Mouse (Mus musculus) heart, adult 2 months (tissue): ENCODE measurements around the gene Rnft2. TPM values are rescaled to one million over a fixed set of nuclear protein-coding genes. Genes with fewer than 3 reads are reported as not detected.
A peak's percentile ranks its signal among the peaks of the same experiment; 100 is the strongest.

ENCODE experiments used
- DNase-seq, 2 experiments: peaks; one replicate each; pipeline ENCODE4 v3.0.0; 2021
- H3K27ac ChIP-seq: fragments of 200-600 bp; 2 replicates; pipeline ENCODE4 v1.8.1; 2022
- H3K27me3 ChIP-seq: fragments of 200-500 bp; 2 replicates; pipeline ENCODE4 v1.6.1; 2012; ENCODE audit warnings: mild to moderate bottlenecking, low read length, inconsistent platforms, mixed read lengths; ENCODE audit not compliant: control insufficient read depth, insufficient read depth
- H3K36me3 ChIP-seq: fragments of 200-500 bp; 2 replicates; pipeline ENCODE4 v1.6.1; 2012; ENCODE audit warnings: low read length, inconsistent platforms; ENCODE audit not compliant: control insufficient read depth, insufficient read depth
- H3K4me1 ChIP-seq: fragments of 200-500 bp; 2 replicates; pipeline ENCODE4 v1.6.1; 2011; ENCODE audit warnings: low read length; ENCODE audit not compliant: control insufficient read depth, insufficient read depth
- H3K4me3 ChIP-seq: fragments of 200-600 bp; 2 replicates; pipeline ENCODE4 v1.8.1; 2022
- H3K79me2 ChIP-seq: fragments of 200-500 bp; replicated peaks from 2 replicates; pipeline ENCODE4 v1.6.1; 2012; ENCODE audit warnings: mild to moderate bottlenecking, inconsistent platforms, low read length, moderate library complexity, mixed read lengths; ENCODE audit not compliant: control insufficient read depth, insufficient read depth
- H3K9ac ChIP-seq: fragments of 200-500 bp; 2 replicates; pipeline ENCODE4 v1.6.1; 2012; ENCODE audit warnings: low read depth, mild to moderate bottlenecking, control low read depth, inconsistent platforms, low read length, mixed read lengths
- CTCF ChIP-seq: fragments of 200-600 bp; IDR thresholded peaks from 2 replicates; pipeline ENCODE4 v1.8.1; 2022; ENCODE audit warnings: antibody characterized with exemption, mild to moderate bottlenecking, moderate library complexity
- EP300 ChIP-seq: fragments of 200-500 bp; IDR thresholded peaks from 2 replicates; pipeline ENCODE4 v1.6.1; 2011; ENCODE audit warnings: low read depth, low read length, control low read depth; ENCODE audit not compliant: insufficient read depth
- POLR2A ChIP-seq: fragments of 200-500 bp; IDR thresholded peaks from 2 replicates; pipeline ENCODE4 v1.6.1; 2011; ENCODE audit warnings: mild to moderate bottlenecking, low read depth, low read length, control low read depth; ENCODE audit not compliant: insufficient read depth
- WGBS: fragments of 180-500 bp; shearing (Covaris S2); methylation state at CpG from one replicate; pipeline ENCODE4 v1.1.7; 2018; 5-methylcytosine and 5-hydroxymethylcytosine counted together
- intact Hi-C: fragments of 180-260 bp; cut with DNase I; formaldehyde crosslinking; loops from one replicate; pipeline ENCODE4 v1.15.1; 2025
- polyA plus RNA-seq: library from polyadenylated mRNA; depleted of rRNA; stranded (reverse); fragments of >200 nt; gene quantifications from 2 replicates; pipeline ENCODE4 v1.2.3, GENCODE M21; 2012
- total RNA-seq, 2 experiments: library from RNA; stranded (reverse); gene quantifications; 2 replicates each; pipeline ENCODE4 v1.2.3; 2021

Gene Rnft2
- total and polyA plus RNA-seq, 3 experiments = 0.99 to 2.2 (median 1.5) TPM

DNA sequence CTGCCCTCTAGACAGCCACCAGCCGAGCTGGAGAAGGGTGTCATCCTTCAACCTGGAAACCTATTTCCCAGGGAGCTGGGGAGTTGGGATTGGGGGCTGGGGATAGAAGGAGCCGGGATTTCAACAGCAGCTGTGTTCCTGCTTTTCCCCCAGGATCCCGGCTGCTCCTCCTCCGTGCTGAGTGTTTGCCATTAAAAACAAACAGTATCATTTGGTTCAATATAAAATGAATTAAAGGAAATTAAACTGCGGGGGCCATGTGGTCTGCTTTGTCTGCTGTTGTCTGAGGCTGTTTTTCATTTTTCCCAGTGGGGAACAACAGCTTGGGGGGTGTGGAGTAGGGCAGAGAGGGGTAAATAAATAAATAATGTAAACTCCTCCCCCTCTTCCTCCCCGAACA, 27.5 kb downstream of the Rnft2 start:
- no peaks in the 10 kb centered on the region for H3K27me3 ChIP-seq
- H3K27ac ChIP-seq = peak overlapping the region; percentile 45
- peak; percentile 47 to 54 for DNase-seq
- TF ChIP-seq CTCF = no peak
- TF ChIP-seq POLR2A = no peak
- no peak for TF ChIP-seq EP300
- H3K79me2 ChIP-seq = no peaks in the 10 kb centered on the region
- 44% methylated on average over 6 of the region's 6 CpGs for WGBS
- no peaks in the 10 kb centered on the region for H3K36me3 ChIP-seq
- no peaks in the 10 kb centered on the region for H3K4me1 ChIP-seq
- no peak overlapping the region for H3K9ac ChIP-seq
- intact Hi-C loops = no loop called here
- no peak overlapping the region for H3K4me3 ChIP-seq

DNA sequence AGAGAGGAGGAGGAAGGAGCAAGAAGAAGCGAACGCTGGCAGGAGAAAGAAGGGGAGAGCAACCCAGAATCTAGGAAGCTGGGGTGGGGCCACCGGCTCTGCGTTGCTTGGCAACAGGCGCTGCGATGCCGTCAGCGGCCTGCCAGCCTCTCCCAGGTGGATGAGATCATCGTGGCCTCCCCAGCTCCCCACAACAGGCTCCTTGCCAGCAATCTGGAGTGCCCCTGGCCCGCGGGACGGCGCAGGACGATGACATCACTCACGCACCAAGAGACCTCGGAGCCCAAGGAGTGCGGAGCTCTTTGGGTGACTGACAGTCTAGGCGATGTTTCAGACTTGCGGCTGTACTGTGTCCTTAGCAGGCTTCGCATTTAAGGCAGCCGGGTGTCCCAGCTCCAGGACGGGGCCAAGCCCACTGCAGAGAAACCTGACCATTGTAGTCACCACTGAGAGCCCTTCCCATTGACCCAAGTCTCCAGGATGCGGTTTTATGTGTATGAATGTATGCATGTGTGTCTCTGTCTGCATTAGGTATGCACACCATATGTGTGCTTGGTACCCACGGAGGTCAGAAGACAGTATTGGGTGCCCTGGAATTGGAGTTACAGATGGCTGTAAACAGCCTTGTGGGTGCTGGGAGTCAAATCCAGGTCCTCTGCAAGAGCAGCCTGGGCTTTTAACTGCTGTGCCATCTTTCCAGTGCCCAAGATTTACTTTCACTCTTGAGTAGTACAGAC, 30.3 kb downstream of the Rnft2 start:
- H3K27me3 ChIP-seq = no peaks in the 10 kb centered on the region
- H3K9ac ChIP-seq = no peak overlapping the region
- TF ChIP-seq POLR2A (no peak), EP300 (no peak), CTCF (no peak)
- H3K79me2 ChIP-seq = no peaks in the 10 kb centered on the region
- no peaks in the 10 kb centered on the region for H3K36me3 ChIP-seq
- peak overlapping the region; percentile 15; the same call in 1 of the 2 replicates for H3K27ac ChIP-seq
- intact Hi-C loops = no loop called here
- peak; percentile 73 to 81 for DNase-seq
- no peaks in the 10 kb centered on the region for H3K4me1 ChIP-seq
- WGBS = 7% methylated on average over 24 of the region's 24 CpGs
- peak overlapping the region; percentile 23; the same call in 1 of the 2 replicates for H3K4me3 ChIP-seq

DNA sequence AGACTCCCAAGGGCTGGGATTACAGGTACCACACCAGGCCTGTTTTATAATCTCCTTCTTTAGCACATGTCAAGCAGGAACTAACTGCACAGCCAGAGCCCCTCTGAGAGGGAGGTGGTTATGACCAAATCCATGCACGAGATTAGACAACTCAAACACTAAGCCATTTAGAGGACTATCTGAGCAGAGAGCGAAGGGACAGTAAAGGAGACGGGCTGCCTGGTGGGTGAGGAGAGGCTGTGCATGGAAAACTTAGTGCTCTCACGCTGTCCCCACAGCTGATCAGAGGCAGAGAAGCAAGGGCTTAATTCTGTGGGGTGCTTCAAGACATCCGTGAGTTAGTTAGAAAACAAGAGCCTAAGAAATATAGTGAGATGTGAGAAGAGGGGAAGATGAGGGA, 30.9 kb downstream of the Rnft2 start:
- Histone ChIP-seq H3K27ac (peak overlapping the region; percentile 45; the same call in 1 of the 2 replicates), H3K36me3 (no peaks in the 10 kb centered on the region), H3K4me3 (no peak overlapping the region; the same call in 1 of the 2 replicates), H3K79me2 (no peaks in the 10 kb centered on the region), H3K9ac (no peak overlapping the region), H3K4me1 (no peaks in the 10 kb centered on the region), H3K27me3 (no peaks in the 10 kb centered on the region)
- TF ChIP-seq CTCF (no peak), POLR2A (no peak), EP300 (no peak)
- no peak for DNase-seq
- intact Hi-C loops = no loop called here
- 36% methylated on average over 5 of the region's 5 CpGs for WGBS

DNA sequence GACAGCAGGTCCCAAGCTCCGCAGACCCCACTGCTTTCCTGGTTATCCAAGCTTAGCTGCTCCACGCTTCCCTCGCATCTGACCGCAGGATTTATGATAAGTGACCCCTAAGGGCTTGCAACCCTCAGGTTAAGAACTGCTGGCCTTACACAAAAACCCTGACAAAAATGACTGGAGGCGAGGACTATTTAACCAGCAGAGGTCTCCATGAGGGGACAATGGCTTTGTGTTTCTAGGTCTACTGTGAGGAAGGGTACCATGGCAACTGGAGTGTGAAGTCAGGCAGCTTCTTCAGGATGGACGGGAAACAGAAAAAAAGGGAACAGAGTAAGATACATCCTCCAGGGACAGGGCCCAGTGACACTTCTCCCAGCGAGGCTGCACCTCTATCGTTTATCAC, 39.1 kb downstream of the Rnft2 start:
- no peaks in the 10 kb centered on the region for H3K4me1 ChIP-seq
- no peaks in the 10 kb centered on the region for H3K79me2 ChIP-seq
- WGBS = 88% methylated on average over 8 of the region's 8 CpGs
- TF ChIP-seq CTCF = no peak
- no peak for TF ChIP-seq POLR2A
- TF ChIP-seq EP300 = no peak
- intact Hi-C loops = no loop called here
- H3K9ac ChIP-seq = no peak overlapping the region
- DNase-seq = no peak
- H3K27ac ChIP-seq = no peak overlapping the region
- H3K4me3 ChIP-seq = no peak overlapping the region
- no peaks in the 10 kb centered on the region for H3K27me3 ChIP-seq
- H3K36me3 ChIP-seq = no peaks in the 10 kb centered on the region

DNA sequence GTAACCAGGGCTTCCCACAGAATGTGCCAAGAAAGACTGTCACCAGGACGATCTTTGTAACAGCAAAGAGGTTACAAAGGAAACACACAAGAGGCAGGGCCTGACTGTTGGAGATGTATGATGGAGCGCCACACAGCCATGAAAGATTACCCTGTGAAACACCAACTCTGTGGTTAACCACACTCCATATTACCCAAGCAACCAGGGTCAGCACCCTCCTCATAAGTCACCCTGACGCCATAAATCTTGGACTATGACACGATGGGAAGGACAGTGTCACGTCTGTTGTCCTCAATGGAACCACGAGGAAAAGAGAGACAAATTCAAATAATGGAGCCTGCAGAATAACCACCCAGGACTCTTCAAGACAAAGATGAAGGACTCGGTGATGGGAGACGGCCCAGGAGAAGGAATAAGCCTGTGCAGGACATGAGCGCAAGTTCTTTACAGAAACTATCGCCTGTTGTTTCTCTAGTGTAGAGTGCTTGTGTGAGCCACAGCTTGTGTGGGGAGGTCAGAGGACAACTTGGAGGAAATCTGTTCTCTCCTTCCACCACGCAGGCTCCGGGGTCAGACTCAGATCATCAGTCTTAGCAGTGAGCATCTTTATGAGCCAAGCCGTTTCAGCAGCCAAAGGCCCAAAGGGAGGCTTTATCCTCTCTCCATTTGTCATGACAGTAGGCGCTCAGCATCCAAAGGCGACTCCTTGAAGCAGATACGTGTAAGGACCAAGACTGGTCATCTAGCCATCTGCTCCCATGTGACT, 40.1 kb downstream of the Rnft2 start:
- H3K4me3 ChIP-seq = no peak overlapping the region
- H3K9ac ChIP-seq = no peak overlapping the region
- no peaks in the 10 kb centered on the region for H3K36me3 ChIP-seq
- H3K27ac ChIP-seq = no peak overlapping the region
- intact Hi-C loops = no loop called here
- no peaks in the 10 kb centered on the region for H3K27me3 ChIP-seq
- 79% methylated on average over 16 of the region's 16 CpGs for WGBS
- no peak for DNase-seq
- TF ChIP-seq CTCF = no peak
- TF ChIP-seq POLR2A = no peak
- no peak for TF ChIP-seq EP300
- H3K79me2 ChIP-seq = no peaks in the 10 kb centered on the region
- no peaks in the 10 kb centered on the region for H3K4me1 ChIP-seq

DNA sequence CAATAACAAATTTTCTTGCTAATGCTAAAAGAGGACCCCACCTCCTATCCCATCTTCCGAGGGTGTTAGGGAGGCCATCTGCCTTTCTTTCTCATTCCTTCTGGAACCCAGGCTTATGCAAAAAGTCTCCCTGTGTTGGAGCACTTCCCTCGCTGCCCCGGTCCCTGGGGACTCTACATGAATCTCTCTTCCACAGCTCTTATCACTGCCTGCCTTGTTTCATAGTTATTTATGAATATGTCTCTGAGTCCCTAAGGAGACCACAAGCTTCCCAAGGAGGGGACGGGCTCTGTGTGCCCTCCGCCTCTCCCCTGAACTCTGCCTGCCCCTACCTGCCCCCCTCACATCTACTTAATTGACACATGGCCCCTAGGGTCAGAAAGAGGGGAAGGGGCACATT, 45.2 kb downstream of the Rnft2 start:
- H3K27me3 ChIP-seq = no peaks in the 10 kb centered on the region
- H3K79me2 ChIP-seq = no peaks in the 10 kb centered on the region
- intact Hi-C loops = no loop called here
- WGBS = 66% methylated on average over 5 of the region's 5 CpGs
- no peak overlapping the region for H3K27ac ChIP-seq
- TF ChIP-seq EP300 (no peak), CTCF (no peak)
- no peak overlapping the region for H3K9ac ChIP-seq
- H3K4me1 ChIP-seq = no peaks in the 10 kb centered on the region
- no peak overlapping the region for H3K4me3 ChIP-seq
- no peak for DNase-seq
- no peaks in the 10 kb centered on the region for H3K36me3 ChIP-seq
